Mouse (Mus musculus) megakaryocyte, embryonic 14.5 days (primary cell): ENCODE data around the gene Ptpre.

ENCODE experiments used
- FLI1 ChIP-seq: IDR thresholded peaks from 2 replicates; pipeline ENCODE4 v1.6.1; 2012; ENCODE audit warnings: low read length, inconsistent platforms, mixed read lengths
- GATA1 ChIP-seq: IDR thresholded peaks from 3 replicates; pipeline ENCODE4 v1.6.1; 2012; ENCODE audit warnings: mixed read lengths, low read length, inconsistent platforms, borderline replicate concordance

DNA sequence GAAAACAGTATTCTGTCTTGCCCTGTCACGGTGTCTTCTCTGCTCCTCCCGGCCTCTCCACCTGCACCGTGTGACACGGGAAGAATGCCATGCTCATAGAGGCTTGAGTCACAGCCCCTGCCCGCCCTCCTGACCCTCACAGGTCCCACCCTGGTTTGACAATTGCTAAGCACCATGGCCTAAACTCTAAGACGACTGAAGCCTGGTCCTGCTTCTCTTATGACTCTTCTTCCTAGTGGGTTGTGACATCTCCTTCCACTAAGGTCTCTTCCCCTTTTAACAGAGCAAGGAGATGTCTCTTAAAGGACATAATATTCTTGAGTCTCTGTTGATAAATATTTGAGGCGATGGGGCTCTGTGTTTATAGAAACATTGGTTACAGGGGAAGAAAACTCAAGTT, 91.1 kb downstream of the Ptpre start:
- no peak for TF ChIP-seq FLI1
- no peak for TF ChIP-seq GATA1
